Mouse (Mus musculus): ENCODE measurements around the gene Ppm1j. TPM values are rescaled to one million over a fixed set of nuclear protein-coding genes. Genes with fewer than 3 reads are reported as not detected.
A peak's percentile ranks its signal among the peaks of the same experiment; 100 is the strongest.
"Not testable (repeated sequence)": the region's sequence is repeated elsewhere in the genome, so short reads cannot be mapped to it uniquely, and the experiment has no call there.

Ppm1j gene
- polyA plus RNA-seq, 1 experiment from 2014 or later, result 1.9 TPM

DNA sequence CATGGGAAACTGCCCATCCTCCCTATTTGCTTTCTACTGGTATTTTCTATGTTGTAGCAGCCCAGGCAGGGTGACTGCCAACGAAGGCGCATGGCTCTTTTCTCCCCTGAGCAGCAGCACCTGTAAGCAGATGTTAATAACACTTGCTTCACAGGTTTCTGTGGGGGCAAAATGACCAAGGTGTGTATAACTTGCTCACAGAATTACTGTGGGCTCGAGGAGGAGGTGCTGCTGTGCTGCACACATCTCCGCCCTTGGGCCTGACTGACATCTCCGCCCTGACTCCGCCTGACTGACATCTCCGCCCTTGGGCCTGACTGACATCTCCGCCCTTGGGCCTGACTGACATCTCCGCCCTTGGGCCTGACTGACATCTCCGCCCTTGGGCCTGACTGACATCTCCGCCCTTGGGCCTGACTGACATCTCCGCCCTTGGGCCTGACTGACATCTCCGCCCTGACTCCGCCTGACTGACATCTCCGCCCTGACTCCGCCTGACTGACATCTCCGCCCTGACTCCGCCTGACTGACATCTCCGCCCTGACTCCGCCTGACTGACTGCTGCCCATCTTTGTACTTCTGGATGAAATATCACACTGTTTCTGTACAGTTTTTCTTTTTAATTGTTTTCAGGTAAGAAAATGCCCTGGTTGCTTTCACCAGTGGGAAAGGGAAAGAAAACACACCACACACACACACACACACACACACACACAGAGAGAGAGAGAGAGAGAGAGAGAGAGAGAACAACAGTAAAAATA, 18.6 kb upstream of the Ppm1j start:
- not testable (repeated sequence) for H3K27ac ChIP-seq (ENCODE audit: low read depth, low read length); H3K9me3 ChIP-seq (ENCODE audit: control insufficient read depth, low read length); DNase-seq (ENCODE audit: low spot score); H3K4me3 ChIP-seq (ENCODE audit: low read depth, low read length); H3K36me3 ChIP-seq (ENCODE audit: control insufficient read depth, insufficient read depth, low read length); H3K9ac ChIP-seq (ENCODE audit: low read length); ATAC-seq (ENCODE audit: insufficient read depth, low FRiP score, low TSS enrichment); H3K4me2 ChIP-seq (ENCODE audit: low read depth); H3K27me3 ChIP-seq (ENCODE audit: control insufficient read depth, insufficient read depth, low read length); H3K4me1 ChIP-seq (ENCODE audit: control insufficient read depth, insufficient read depth, low read length)
- 29% methylated on average over 17 of the region's 20 CpGs for WGBS

DNA sequence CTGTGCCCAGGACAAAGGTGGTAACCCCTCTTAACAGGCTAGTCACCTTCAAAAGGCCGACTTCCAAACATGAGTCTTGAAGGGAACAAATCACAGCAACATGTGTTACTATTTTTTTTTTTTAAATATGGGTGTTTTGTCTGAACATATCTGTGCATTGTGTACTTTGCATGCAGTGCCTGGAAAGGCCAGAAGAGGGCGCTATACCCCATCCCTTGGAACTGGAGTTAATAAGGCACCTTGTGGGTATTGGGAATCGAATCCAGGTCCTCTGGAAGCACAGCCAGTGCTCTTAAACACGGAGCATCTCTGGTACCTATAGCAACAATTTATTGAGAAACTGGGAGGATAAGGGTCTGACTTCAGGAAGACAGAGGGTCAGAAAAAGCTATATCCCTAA, 15.8 kb upstream of the Ppm1j start:
- no peak overlapping the region for H3K9ac ChIP-seq (ENCODE audit: low read length)
- no peak overlapping the region for H3K4me2 ChIP-seq (ENCODE audit: low read depth)
- no peak overlapping the region for H3K27ac ChIP-seq (ENCODE audit: low read depth, low read length)
- no peaks in the 10 kb centered on the region for H3K4me1 ChIP-seq (ENCODE audit: control insufficient read depth, insufficient read depth, low read length)
- WGBS, result 26% methylated on average over 4 of the region's 4 CpGs
- no peaks in the 10 kb centered on the region; the same call in 1 of the 2 replicates for H3K27me3 ChIP-seq (ENCODE audit: control insufficient read depth, insufficient read depth, low read length)
- DNase-seq (ENCODE audit: low spot score) (peak; percentile 48), ATAC-seq (ENCODE audit: insufficient read depth, low FRiP score, low TSS enrichment) (no peak)
- no peak overlapping the region for H3K4me3 ChIP-seq (ENCODE audit: low read depth, low read length)
- no peaks in the 10 kb centered on the region for H3K36me3 ChIP-seq (ENCODE audit: control insufficient read depth, insufficient read depth, low read length)
- no peaks in the 10 kb centered on the region for H3K9me3 ChIP-seq (ENCODE audit: control insufficient read depth, low read length)

DNA sequence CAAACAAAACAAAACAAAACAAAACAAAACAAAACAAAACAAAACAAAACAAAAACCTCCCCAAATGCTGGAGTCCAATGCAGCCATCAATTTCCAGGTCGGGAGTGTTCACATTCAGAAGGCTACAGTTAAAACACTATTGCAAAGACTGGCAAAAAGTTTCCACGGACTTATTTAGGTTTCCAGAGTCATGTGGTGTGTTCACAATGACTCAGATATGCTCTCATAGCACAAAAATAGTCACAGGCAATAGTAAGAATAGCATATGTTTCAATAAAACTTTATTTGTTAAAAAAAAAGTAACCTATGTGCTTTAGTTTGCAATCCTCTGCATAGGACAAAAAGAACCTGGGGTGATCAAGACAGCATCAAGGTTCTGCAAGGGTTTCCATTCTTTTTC, 13.7 kb upstream of the Ppm1j start:
- DNase-seq (ENCODE audit: low spot score) (no peak), ATAC-seq (ENCODE audit: insufficient read depth, low FRiP score, low TSS enrichment) (no peak)
- H3K4me2 ChIP-seq (ENCODE audit: low read depth), result no peak overlapping the region
- no peak overlapping the region for H3K27ac ChIP-seq (ENCODE audit: low read depth, low read length)
- no peaks in the 10 kb centered on the region for H3K36me3 ChIP-seq (ENCODE audit: control insufficient read depth, insufficient read depth, low read length)
- H3K9ac ChIP-seq (ENCODE audit: low read length), result no peak overlapping the region
- H3K4me3 ChIP-seq (ENCODE audit: low read depth, low read length), result no peak overlapping the region
- H3K4me1 ChIP-seq (ENCODE audit: control insufficient read depth, insufficient read depth, low read length), result no peaks in the 10 kb centered on the region
- 64% methylated on average over 2 of the region's 2 CpGs for WGBS
- no peaks in the 10 kb centered on the region for H3K9me3 ChIP-seq (ENCODE audit: control insufficient read depth, low read length)
- H3K27me3 ChIP-seq (ENCODE audit: control insufficient read depth, insufficient read depth, low read length), result no peaks in the 10 kb centered on the region

DNA sequence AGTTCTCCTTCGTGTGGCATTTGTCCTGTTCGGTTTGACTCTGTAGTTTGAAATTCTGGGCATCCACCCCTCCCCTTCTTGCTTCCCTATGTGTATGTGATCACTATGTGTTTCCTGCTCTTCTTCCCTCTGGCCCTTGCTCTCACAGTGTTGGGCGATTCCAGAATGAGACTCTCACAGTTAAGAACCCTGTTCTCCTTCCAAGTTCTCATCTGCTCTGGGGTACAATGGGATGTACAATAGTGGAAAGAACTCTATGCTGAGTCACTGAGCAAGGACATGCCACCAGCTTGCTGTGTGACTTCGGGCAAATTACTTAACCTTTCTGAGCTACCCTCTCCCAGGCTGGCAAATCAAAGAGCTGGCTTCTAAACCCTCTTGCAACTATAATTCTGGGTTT, 13.1 kb upstream of the Ppm1j start:
- Histone ChIP-seq H3K4me2 (ENCODE audit: low read depth) (no peak overlapping the region), H3K9me3 (ENCODE audit: control insufficient read depth, low read length) (no peaks in the 10 kb centered on the region), H3K36me3 (ENCODE audit: control insufficient read depth, insufficient read depth, low read length) (no peaks in the 10 kb centered on the region), H3K4me3 (ENCODE audit: low read depth, low read length) (no peak overlapping the region), H3K9ac (ENCODE audit: low read length) (no peak overlapping the region), H3K27me3 (ENCODE audit: control insufficient read depth, insufficient read depth, low read length) (no peaks in the 10 kb centered on the region), H3K27ac (ENCODE audit: low read depth, low read length) (no peak overlapping the region), H3K4me1 (ENCODE audit: control insufficient read depth, insufficient read depth, low read length) (no peaks in the 10 kb centered on the region)
- ATAC-seq (ENCODE audit: insufficient read depth, low FRiP score, low TSS enrichment) (no peak), DNase-seq (ENCODE audit: low spot score) (no peak)
- WGBS, result 82% methylated on average over 4 of the region's 4 CpGs

DNA sequence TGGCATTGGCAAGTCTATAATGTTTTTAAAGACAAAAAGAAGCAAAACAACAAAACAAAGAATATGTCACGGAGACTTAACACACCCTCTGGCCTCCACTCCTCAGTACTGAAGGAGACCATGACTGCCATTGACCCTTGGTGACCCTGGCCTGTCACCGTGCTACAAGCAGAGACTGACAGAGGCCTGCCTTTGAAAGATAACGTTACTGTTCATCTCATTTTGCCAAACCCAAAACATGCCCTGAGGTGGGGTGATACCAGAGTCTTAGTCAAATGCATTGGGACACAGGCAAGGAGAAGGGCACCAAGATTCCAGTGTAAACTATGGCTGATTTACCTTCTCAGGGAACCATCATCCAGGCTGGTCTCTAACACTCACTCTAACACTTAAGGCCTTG, 11.7 kb upstream of the Ppm1j start:
- Histone ChIP-seq H3K4me2 (ENCODE audit: low read depth) (no peak overlapping the region), H3K9me3 (ENCODE audit: control insufficient read depth, low read length) (no peaks in the 10 kb centered on the region), H3K27ac (ENCODE audit: low read depth, low read length) (no peak overlapping the region), H3K9ac (ENCODE audit: low read length) (no peak overlapping the region), H3K36me3 (ENCODE audit: control insufficient read depth, insufficient read depth, low read length) (no peaks in the 10 kb centered on the region), H3K27me3 (ENCODE audit: control insufficient read depth, insufficient read depth, low read length) (no peaks in the 10 kb centered on the region), H3K4me1 (ENCODE audit: control insufficient read depth, insufficient read depth, low read length) (no peaks in the 10 kb centered on the region), H3K4me3 (ENCODE audit: low read depth, low read length) (no peak overlapping the region)
- ATAC-seq (ENCODE audit: insufficient read depth, low FRiP score, low TSS enrichment) (no peak), DNase-seq (ENCODE audit: low spot score) (no peak)
- WGBS, result 39% methylated on average over 3 of the region's 3 CpGs

DNA sequence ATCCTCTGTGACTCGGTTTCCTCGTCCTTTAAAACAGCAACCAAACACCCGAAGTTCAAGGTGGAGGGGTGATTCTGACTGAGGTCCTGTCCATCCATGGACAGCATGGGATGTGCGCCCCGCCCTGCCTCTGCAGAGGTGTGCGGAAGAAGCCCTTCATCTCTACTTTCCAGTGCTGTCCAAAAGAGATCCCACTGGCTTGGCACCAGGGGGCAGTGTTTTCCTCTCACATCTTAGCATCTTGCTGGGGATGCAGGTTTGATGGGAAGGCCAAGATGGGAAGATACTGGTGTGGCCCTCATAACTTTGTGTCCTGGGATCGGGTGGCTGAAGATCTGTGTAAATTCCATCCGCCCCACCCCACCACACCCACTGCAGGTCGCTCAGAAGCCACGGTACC, 10.8 kb upstream of the Ppm1j start:
- Histone ChIP-seq H3K4me2 (ENCODE audit: low read depth) (no peak overlapping the region), H3K27me3 (ENCODE audit: control insufficient read depth, insufficient read depth, low read length) (no peaks in the 10 kb centered on the region), H3K36me3 (ENCODE audit: control insufficient read depth, insufficient read depth, low read length) (no peaks in the 10 kb centered on the region), H3K27ac (ENCODE audit: low read depth, low read length) (no peak overlapping the region), H3K4me1 (ENCODE audit: control insufficient read depth, insufficient read depth, low read length) (no peaks in the 10 kb centered on the region), H3K9me3 (ENCODE audit: control insufficient read depth, low read length) (no peaks in the 10 kb centered on the region), H3K9ac (ENCODE audit: low read length) (no peak overlapping the region), H3K4me3 (ENCODE audit: low read depth, low read length) (no peak overlapping the region)
- no peak for ATAC-seq (ENCODE audit: insufficient read depth, low FRiP score, low TSS enrichment)
- DNase-seq (ENCODE audit: low spot score), result peak; percentile 55
- WGBS, result 65% methylated on average over 10 of the region's 10 CpGs

DNA sequence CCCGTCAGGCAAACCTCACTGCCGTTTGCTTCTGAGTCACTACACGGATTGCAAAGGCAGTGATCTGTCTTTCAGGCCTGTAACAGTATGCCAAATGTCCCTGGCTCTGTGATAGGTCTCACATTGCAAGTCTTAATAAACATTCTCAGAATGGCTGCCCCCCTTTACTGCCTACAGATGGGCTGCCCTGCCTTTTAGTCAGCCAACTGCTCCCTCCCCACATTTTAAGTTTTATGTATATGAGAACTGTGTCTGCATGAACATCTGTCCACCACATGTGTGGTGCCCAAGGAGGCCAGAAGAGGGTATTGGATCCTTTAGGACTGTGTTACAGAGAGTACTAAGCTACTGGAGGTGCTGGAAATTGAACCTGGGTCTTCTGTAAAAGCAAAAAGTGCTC, 9.9 kb upstream of the Ppm1j start:
- no peak overlapping the region for H3K4me2 ChIP-seq (ENCODE audit: low read depth)
- H3K9me3 ChIP-seq (ENCODE audit: control insufficient read depth, low read length), result no peaks in the 10 kb centered on the region
- no peak for ATAC-seq (ENCODE audit: insufficient read depth, low FRiP score, low TSS enrichment)
- no peak for DNase-seq (ENCODE audit: low spot score)
- no peaks in the 10 kb centered on the region for H3K4me1 ChIP-seq (ENCODE audit: control insufficient read depth, insufficient read depth, low read length)
- peaks cover 4% of the 10 kb centered on the region; the same call in 1 of the 2 replicates for H3K27me3 ChIP-seq (ENCODE audit: control insufficient read depth, insufficient read depth, low read length)
- no peaks in the 10 kb centered on the region for H3K36me3 ChIP-seq (ENCODE audit: control insufficient read depth, insufficient read depth, low read length)
- H3K27ac ChIP-seq (ENCODE audit: low read depth, low read length), result no peak overlapping the region
- WGBS, result 64% methylated on average over 3 of the region's 3 CpGs
- no peak overlapping the region for H3K9ac ChIP-seq (ENCODE audit: low read length)
- no peak overlapping the region for H3K4me3 ChIP-seq (ENCODE audit: low read depth, low read length)

DNA sequence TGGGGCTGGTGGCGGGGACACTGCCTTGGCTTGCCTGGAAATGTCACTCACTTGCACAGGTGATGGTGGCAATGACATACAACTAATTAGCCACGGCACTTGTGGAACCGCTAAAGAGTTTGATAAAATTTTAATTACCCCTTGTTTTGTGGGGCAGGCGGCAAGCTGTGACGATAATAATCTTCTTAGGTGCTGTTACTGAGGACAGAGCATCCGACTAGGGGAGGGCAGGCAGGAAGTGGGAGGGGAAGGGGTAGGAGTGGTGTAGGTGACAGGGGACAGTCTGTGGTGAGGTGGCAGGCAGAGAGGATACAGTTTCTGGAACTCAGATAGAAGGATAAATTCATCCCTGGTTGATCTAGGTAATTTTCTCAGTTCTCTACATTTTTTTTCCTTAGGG, 9.4 kb upstream of the Ppm1j start:
- ATAC-seq (ENCODE audit: insufficient read depth, low FRiP score, low TSS enrichment), result no peak
- Histone ChIP-seq H3K36me3 (ENCODE audit: control insufficient read depth, insufficient read depth, low read length) (no peaks in the 10 kb centered on the region), H3K9ac (ENCODE audit: low read length) (no peak overlapping the region), H3K27me3 (ENCODE audit: control insufficient read depth, insufficient read depth, low read length) (peaks cover 9% of the 10 kb centered on the region), H3K4me3 (ENCODE audit: low read depth, low read length) (no peak overlapping the region), H3K27ac (ENCODE audit: low read depth, low read length) (no peak overlapping the region), H3K4me2 (ENCODE audit: low read depth) (no peak overlapping the region), H3K9me3 (ENCODE audit: control insufficient read depth, low read length) (no peaks in the 10 kb centered on the region), H3K4me1 (ENCODE audit: control insufficient read depth, insufficient read depth, low read length) (no peaks in the 10 kb centered on the region)
- no peak for DNase-seq (ENCODE audit: low spot score)
- 61% methylated on average over 6 of the region's 6 CpGs for WGBS

DNA sequence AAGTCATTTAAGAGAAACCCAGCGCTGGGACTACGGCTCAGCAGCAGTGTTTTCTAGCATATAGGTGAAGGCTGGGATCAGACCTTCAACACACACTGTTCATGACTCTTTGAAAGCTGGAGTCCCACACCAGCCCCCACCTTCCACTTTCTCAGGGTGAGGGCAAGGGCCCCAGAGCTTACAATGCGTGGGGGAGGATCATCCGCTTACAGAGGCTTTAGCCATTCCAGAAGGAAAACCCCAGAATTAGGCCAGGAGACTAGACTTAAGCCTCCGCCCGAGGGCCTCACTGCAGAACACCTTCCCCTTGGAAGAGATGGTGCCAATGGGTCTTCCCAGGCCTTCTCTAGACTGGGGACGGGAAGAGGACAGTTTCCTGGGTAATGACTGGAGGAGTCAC, 7.6 kb upstream of the Ppm1j start:
- Histone ChIP-seq H3K4me3 (ENCODE audit: low read depth, low read length) (no peak overlapping the region), H3K27me3 (ENCODE audit: control insufficient read depth, insufficient read depth, low read length) (peaks cover 26% of the 10 kb centered on the region), H3K9ac (ENCODE audit: low read length) (no peak overlapping the region), H3K9me3 (ENCODE audit: control insufficient read depth, low read length) (no peaks in the 10 kb centered on the region), H3K36me3 (ENCODE audit: control insufficient read depth, insufficient read depth, low read length) (no peaks in the 10 kb centered on the region), H3K4me1 (ENCODE audit: control insufficient read depth, insufficient read depth, low read length) (no peaks in the 10 kb centered on the region), H3K27ac (ENCODE audit: low read depth, low read length) (no peak overlapping the region), H3K4me2 (ENCODE audit: low read depth) (no peak overlapping the region)
- DNase-seq (ENCODE audit: low spot score) (no peak), ATAC-seq (ENCODE audit: insufficient read depth, low FRiP score, low TSS enrichment) (no peak)
- WGBS, result 82% methylated on average over 7 of the region's 7 CpGs

All from neural tube, embryonic 11.5 days (tissue).